Mouse (Mus musculus) MEL (cell line): ENCODE measurements around the gene Clip3. TPM values are rescaled to one million over a fixed set of nuclear protein-coding genes. Genes with fewer than 3 reads are reported as not detected.

Experiments used
- DNase-seq: peaks from one replicate; pipeline ENCODE4 v3.0.0; 2011; ENCODE audit warnings: low read depth, low spot score
- H3K27ac ChIP-seq: 2 replicates; pipeline ENCODE4 v1.5.1; 2012; ENCODE audit warnings: low read depth, mild to moderate bottlenecking, control low read depth, low read length, moderate library complexity; ENCODE audit not compliant: control insufficient read depth
- H3K27me3 ChIP-seq, 2 experiments: fragments of 150-350 bp in 1 of 2; sonication (generic) in 1 of 2; 2 replicates each; pipeline ENCODE4 v1.6.1; 2012; ENCODE audit warnings: low read length in 2 of 2, mild to moderate bottlenecking in 2 of 2, improper control_type of control experiment in 1 of 2, moderate library complexity in 1 of 2; ENCODE audit not compliant: insufficient read depth in 2 of 2, control insufficient read depth in 1 of 2
- H3K36me3 ChIP-seq, 2 experiments: 2 replicates each; pipeline ENCODE4 v1.6.1; 2012 to 2014; ENCODE audit warnings: low read length in 2 of 2, improper control_type of control experiment in 1 of 2, inconsistent platforms in 1 of 2, mild to moderate bottlenecking in 1 of 2; ENCODE audit not compliant: insufficient read depth in 2 of 2, control insufficient read depth in 1 of 2
- H3K4me1 ChIP-seq, 2 experiments: fragments of 150-350 bp in 1 of 2; sonication (generic) in 1 of 2; 2 replicates each; pipeline ENCODE4 v1.6.1; 2012; ENCODE audit warnings: low read length in 2 of 2, improper control_type of control experiment in 1 of 2, mild to moderate bottlenecking in 1 of 2; ENCODE audit not compliant: insufficient read depth in 2 of 2, control insufficient read depth in 1 of 2
- H3K4me3 ChIP-seq, 2 experiments: fragments of 150-350 bp in 1 of 2; sonication (generic) in 1 of 2; 2 replicates each; pipeline ENCODE4 v1.5.1; 2012; ENCODE audit warnings: low read depth in 2 of 2, low read length in 2 of 2, mild to moderate bottlenecking in 2 of 2, moderate library complexity in 2 of 2, control low read depth in 1 of 2, improper control_type of control experiment in 1 of 2; ENCODE audit not compliant: control insufficient read depth in 1 of 2, insufficient read depth in 1 of 2
- H3K79me2 ChIP-seq: 2 replicates; pipeline ENCODE4 v1.6.1; 2012; ENCODE audit warnings: mild to moderate bottlenecking, low read length, moderate library complexity; ENCODE audit not compliant: control insufficient read depth, poor library complexity, insufficient read depth
- H3K9ac ChIP-seq: 2 replicates; pipeline ENCODE4 v1.6.1; 2012; ENCODE audit warnings: low read depth, mild to moderate bottlenecking, control low read depth, low read length, moderate library complexity; ENCODE audit not compliant: control insufficient read depth, poor library complexity, severe bottlenecking
- H3K9me3 ChIP-seq: fragments of 150-350 bp; sonication (generic); replicated peaks from 2 replicates; pipeline ENCODE4 v1.6.1; 2012; ENCODE audit warnings: mild to moderate bottlenecking, low read length, improper control_type of control experiment, moderate library complexity; ENCODE audit not compliant: insufficient read depth
- CTCF ChIP-seq, 3 experiments: IDR thresholded peaks in 2 of 3; conservative IDR thresholded peaks in 1 of 3; 2 replicates each; pipeline ENCODE4 v1.5.1; 2011 to 2012; ENCODE audit warnings: low read length in 3 of 3, low read depth in 2 of 3, mild to moderate bottlenecking in 2 of 3, improper control_type of control experiment in 1 of 3, inconsistent platforms in 1 of 3, mixed read lengths in 1 of 3, moderate library complexity in 1 of 3; ENCODE audit not compliant: control insufficient read depth in 1 of 3, insufficient read depth in 1 of 3, poor library complexity in 1 of 3, severe bottlenecking in 1 of 3
- E2F4 ChIP-seq: IDR thresholded peaks from 2 replicates; pipeline ENCODE4 v1.6.1; 2011; ENCODE audit warnings: low read depth, low read length, improper control_type of control experiment, borderline replicate concordance
- ETS1 ChIP-seq: IDR thresholded peaks from 2 replicates; pipeline ENCODE4 v1.6.1; 2012; ENCODE audit warnings: low read depth, mild to moderate bottlenecking, inconsistent platforms, low read length, improper control_type of control experiment, moderate library complexity
- GATA1 ChIP-seq: IDR thresholded peaks from 2 replicates; pipeline ENCODE4 v1.6.1; 2011; ENCODE audit warnings: low read depth, low read length, improper control_type of control experiment
- HCFC1 ChIP-seq: IDR thresholded peaks from 2 replicates; pipeline ENCODE4 v1.6.1; 2012; ENCODE audit warnings: low read depth, mild to moderate bottlenecking, inconsistent platforms, low read length, improper control_type of control experiment, moderate library complexity
- JUND ChIP-seq: IDR thresholded peaks from 2 replicates; pipeline ENCODE4 v1.6.1; 2011; ENCODE audit warnings: low read depth, mild to moderate bottlenecking, improper control_type of control experiment, low read length
- KAT2A ChIP-seq: conservative IDR thresholded peaks from 2 replicates; pipeline ENCODE4 v1.6.1; 2012; ENCODE audit warnings: low read depth, low read length, improper control_type of control experiment, inconsistent platforms
- MAFK ChIP-seq: IDR thresholded peaks from 2 replicates; pipeline ENCODE4 v1.6.1; 2011; ENCODE audit warnings: low read depth, mild to moderate bottlenecking, low read length, improper control_type of control experiment, borderline replicate concordance
- MXI1 ChIP-seq: IDR thresholded peaks from 2 replicates; pipeline ENCODE4 v1.6.1; 2011; ENCODE audit warnings: mild to moderate bottlenecking, low read depth, low read length, improper control_type of control experiment
- MYB ChIP-seq: IDR thresholded peaks from 2 replicates; pipeline ENCODE4 v1.6.1; 2011; ENCODE audit warnings: mild to moderate bottlenecking, low read depth, low read length, improper control_type of control experiment
- MYC ChIP-seq: IDR thresholded peaks from 2 replicates; pipeline ENCODE4 v1.6.1; 2011; ENCODE audit warnings: low read depth, mild to moderate bottlenecking, low read length, improper control_type of control experiment, moderate library complexity
- POLR2AphosphoS2 ChIP-seq: IDR thresholded peaks from 2 replicates; pipeline ENCODE4 v1.6.1; 2011; ENCODE audit warnings: low read length, improper control_type of control experiment
- RAD21 ChIP-seq: IDR thresholded peaks from 2 replicates; pipeline ENCODE4 v1.6.1; 2011; ENCODE audit warnings: mild to moderate bottlenecking, low read depth, low read length, improper control_type of control experiment
- SIN3A ChIP-seq: IDR thresholded peaks from 2 replicates; pipeline ENCODE4 v1.6.1; 2012; ENCODE audit warnings: low read length, improper control_type of control experiment, inconsistent platforms
- TAL1 ChIP-seq: IDR thresholded peaks from 2 replicates; pipeline ENCODE4 v1.6.1; 2012; ENCODE audit warnings: mild to moderate bottlenecking, inconsistent platforms, low read length, moderate library complexity, mixed read lengths
- TCF12 ChIP-seq: IDR thresholded peaks from 2 replicates; pipeline ENCODE4 v1.6.1; 2014; ENCODE audit warnings: low read depth, mild to moderate bottlenecking, inconsistent platforms, low read length, improper control_type of control experiment, moderate library complexity
- USF1 ChIP-seq: IDR thresholded peaks from 2 replicates; pipeline ENCODE4 v1.6.1; 2014; ENCODE audit warnings: low read depth, mild to moderate bottlenecking, inconsistent platforms, low read length, improper control_type of control experiment, moderate library complexity
- USF2 ChIP-seq, 2 experiments: IDR thresholded peaks; 2 replicates each; pipeline ENCODE4 v1.6.1; 2011 to 2012; ENCODE audit warnings: improper control_type of control experiment in 2 of 2, low read length in 2 of 2, borderline replicate concordance in 1 of 2, inconsistent platforms in 1 of 2, low read depth in 1 of 2, mild to moderate bottlenecking in 1 of 2; ENCODE audit not compliant: insufficient read depth in 1 of 2
- ZMIZ1 ChIP-seq: IDR thresholded peaks from 2 replicates; pipeline ENCODE4 v1.6.1; 2012; ENCODE audit warnings: low read depth, mild to moderate bottlenecking, inconsistent platforms, low read length, improper control_type of control experiment, moderate library complexity
- ZNF384 ChIP-seq: IDR thresholded peaks from 2 replicates; pipeline ENCODE4 v1.6.1; 2012; ENCODE audit warnings: low read depth, mild to moderate bottlenecking, inconsistent platforms, low read length, improper control_type of control experiment
- polyA plus RNA-seq, 2 experiments: library from polyadenylated mRNA; stranded (reverse) in 1 of 2; unstranded in 1 of 2; fragments of >175 nt in 1 of 2; fragments of >200 nt in 1 of 2; gene quantifications; 2 replicates each; pipeline versions ENCODE4 v1.2.1 to v1.2.4; 2012; ENCODE audit warnings: low replicate concordance in 2 of 2, low read depth in 1 of 2; ENCODE audit not compliant: insufficient read length in 2 of 2, insufficient read depth in 1 of 2, missing spikeins in 1 of 2
- total RNA-seq: library from RNA; depleted of rRNA; stranded (reverse); fragments of 300-350 nt; gene quantifications from 2 replicates; pipeline ENCODE4 v1.2.3, GENCODE M21; 2012

The Clip3 gene
- total and polyA plus RNA-seq, 3 experiments: 0.19 TPM; not detected in 2

DNA sequence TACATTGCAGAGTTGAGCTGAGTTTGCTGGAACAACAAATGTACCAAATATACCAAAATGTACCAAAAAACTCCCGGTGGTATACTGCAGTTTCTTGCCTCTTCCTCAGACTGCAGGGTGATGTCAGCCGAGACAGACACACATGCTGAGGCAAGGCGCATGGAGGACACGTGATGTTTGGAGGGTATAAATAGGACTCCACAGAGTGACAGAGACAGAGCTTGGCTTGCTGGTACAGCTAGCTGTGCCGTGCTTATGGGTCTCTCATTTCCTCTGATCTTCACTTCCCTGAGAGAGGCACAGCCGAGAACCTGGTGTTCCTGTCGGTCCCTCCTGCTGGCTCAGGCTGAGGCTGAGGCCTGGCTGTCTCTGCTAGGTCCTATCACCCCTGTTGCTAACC lies 8.8 kb upstream of the Clip3 start:
- Histone ChIP-seq H3K9me3 (no peaks in the 10 kb centered on the region), H3K27ac (no peak overlapping the region), H3K9ac (no peak overlapping the region), H3K4me1 (peaks cover 0 to 8% of the 10 kb centered on the region in 2 experiments; a peak in 1 of 4 replicates)
- TF ChIP-seq GATA1 (no peak), MXI1 (no peak), ETS1 (no peak), POLR2AphosphoS2 (no peak), KAT2A (no peak), ZNF384 (no peak), ZMIZ1 (no peak), JUND (no peak), USF1 (no peak), CTCF (IDR thresholded peaks at IDR 0.05 in 2 of 3, conservative IDR thresholded peaks at IDR 0.05 in 1 of 3; ENCODE audit: control insufficient read depth in 1 of 3, insufficient read depth in 1 of 3, low read depth in 2 of 3, low read length in 3 of 3, poor library complexity in 1 of 3, severe bottlenecking in 1 of 3) (no peak), E2F4 (no peak), MYB (no peak), SIN3A (no peak), HCFC1 (no peak)
- TF ChIP-seq, all 39 proteins: peak for 0
- Histone ChIP-seq H3K4me3 (no peak overlapping the region), H3K79me2 (peaks cover 10% of the 10 kb centered on the region), H3K36me3 (peaks cover 0 to 11% of the 10 kb centered on the region in 2 experiments; a peak in 2 of 4 replicates), H3K27me3 (no peaks in the 10 kb centered on the region)
- no peak for DNase-seq

- no peak overlapping the region for H3K9ac ChIP-seq
- no peak overlapping the region for H3K27ac ChIP-seq
- no peaks in the 10 kb centered on the region for H3K9me3 ChIP-seq
- H3K36me3 ChIP-seq: peaks cover 0 to 2% of the 10 kb centered on the region in 2 experiments; a peak in 1 of 4 replicates
- H3K79me2 ChIP-seq: no peaks in the 10 kb centered on the region
- H3K4me1 ChIP-seq: peaks cover 0 to 3% of the 10 kb centered on the region in 2 experiments; a peak in 1 of 4 replicates
- no peak for DNase-seq
- no peak overlapping the region for H3K4me3 ChIP-seq
- H3K27me3 ChIP-seq: no peaks in the 10 kb centered on the region
- TF ChIP-seq MXI1 (no peak), TAL1 (no peak), GATA1 (no peak), MYC (no peak), CTCF (IDR thresholded peaks at IDR 0.05 in 2 of 3, conservative IDR thresholded peaks at IDR 0.05 in 1 of 3; ENCODE audit: control insufficient read depth in 1 of 3, insufficient read depth in 1 of 3, low read depth in 2 of 3, low read length in 3 of 3, poor library complexity in 1 of 3, severe bottlenecking in 1 of 3) (no peak), USF2 (IDR thresholded peaks at IDR 0.05; ENCODE audit: borderline replicate concordance in 1 of 2, insufficient read depth in 1 of 2, low read depth in 1 of 2, low read length in 2 of 2) (no peak), RAD21 (no peak), TCF12 (no peak), KAT2A (no peak), MAFK (no peak)
Measured at GRCm38 (mm10) chr7:30286701-30287410, 4.7 kb upstream of the Clip3 start.
